Mouse (Mus musculus) ES-E14 (cell line): ENCODE data around the gene Btbd19. TPM values are rescaled to one million over a fixed set of nuclear protein-coding genes. Genes with fewer than 3 reads are reported as not detected.
A peak's percentile ranks its signal among the peaks of the same experiment; 100 is the strongest.

Experiments
- DNase-seq: peaks from one replicate; pipeline ENCODE4 v3.0.0-alpha.2; 2013; ENCODE audit warnings: low read depth, low spot score
- H3K27ac ChIP-seq: 2 replicates; pipeline ENCODE4 v1.5.1; 2012; ENCODE audit warnings: low read depth, mild to moderate bottlenecking, low read length, moderate library complexity, mixed read lengths; ENCODE audit not compliant: poor library complexity, insufficient read depth, severe bottlenecking
- H3K36me3 ChIP-seq: 2 replicates; pipeline ENCODE4 v1.6.1; 2012; ENCODE audit warnings: mild to moderate bottlenecking, low read length, moderate library complexity, mixed read lengths; ENCODE audit not compliant: control insufficient read depth, poor library complexity, insufficient read depth, severe bottlenecking
- H3K4me1 ChIP-seq, 2 experiments: fragments of 150-350 bp in 1 of 2; sonication (generic) in 1 of 2; 2 replicates each; pipeline ENCODE4 v1.6.1; 2012; ENCODE audit warnings: low read length in 2 of 2, mild to moderate bottlenecking in 1 of 2, mixed read lengths in 1 of 2; ENCODE audit not compliant: control insufficient read depth in 2 of 2, insufficient read depth in 2 of 2, poor library complexity in 1 of 2
- H3K4me3 ChIP-seq, 2 experiments: fragments of 150-350 bp in 1 of 2; sonication (generic) in 1 of 2; 2 replicates each; pipeline ENCODE4 v1.5.1; 2012; ENCODE audit warnings: low read length in 2 of 2, low read depth in 1 of 2, mild to moderate bottlenecking in 1 of 2, mixed read lengths in 1 of 2; ENCODE audit not compliant: insufficient read depth in 1 of 2, poor library complexity in 1 of 2, severe bottlenecking in 1 of 2
- H3K9ac ChIP-seq: 2 replicates; pipeline ENCODE4 v1.6.1; 2012; ENCODE audit warnings: low read depth, mild to moderate bottlenecking, low read length, mixed read lengths; ENCODE audit not compliant: poor library complexity, insufficient read depth, severe bottlenecking
- H3K9me3 ChIP-seq: fragments of 150-350 bp; sonication (generic); 2 replicates; pipeline ENCODE4 v1.6.1; 2012; ENCODE audit warnings: low read depth, mild to moderate bottlenecking, low read length; ENCODE audit not compliant: control insufficient read depth, insufficient read depth
- CHD2 ChIP-seq: IDR thresholded peaks from 2 replicates; pipeline ENCODE4 v1.6.1; 2014; ENCODE audit warnings: mild to moderate bottlenecking, low read depth, low read length, inconsistent platforms
- HCFC1 ChIP-seq: IDR thresholded peaks from 2 replicates; pipeline ENCODE4 v1.6.1; 2012; ENCODE audit warnings: low read length, inconsistent platforms, borderline replicate concordance; ENCODE audit not compliant: insufficient read depth
- MAFK ChIP-seq: IDR thresholded peaks from 2 replicates; pipeline ENCODE4 v1.6.1; 2014; ENCODE audit warnings: mild to moderate bottlenecking, low read depth, low read length, inconsistent platforms; ENCODE audit not compliant: insufficient read depth
- ZC3H11A ChIP-seq: IDR thresholded peaks from 2 replicates; pipeline ENCODE4 v1.6.1; 2012; ENCODE audit warnings: low read depth, mild to moderate bottlenecking, inconsistent platforms, low read length, borderline replicate concordance
- ZNF384 ChIP-seq: IDR thresholded peaks from 2 replicates; pipeline ENCODE4 v1.6.1; 2012; ENCODE audit warnings: low read depth, low read length, inconsistent platforms
- in situ Hi-C, 2 experiments: fragments of 600-800 bp; cut with MboI; formaldehyde crosslinking; loops; one replicate each; pipeline ENCODE4 v1.15.1; 2025; ENCODE audit warnings: low sequenced_read_pairs in 2 of 2, inconsistent platforms in 1 of 2; ENCODE audit not compliant: unreplicated experiment in 2 of 2
- total RNA-seq: library from RNA; depleted of rRNA; stranded (reverse); fragments of 300-350 nt; gene quantifications from 2 replicates; pipeline ENCODE4 v1.2.3, GENCODE M21; 2012

Gene Btbd19
- total RNA-seq, 1 experiment: 51.2 TPM

- no peak overlapping the region for H3K9ac ChIP-seq
- DNase-seq: peak; percentile 75
- H3K36me3 ChIP-seq: peaks cover 13% of the 10 kb centered on the region
- no peak overlapping the region for H3K4me3 ChIP-seq
- peak overlapping the region; percentile 19; the same call in 1 of the 2 replicates for H3K27ac ChIP-seq
- TF ChIP-seq ZNF384: no peak
- TF ChIP-seq ZC3H11A: peak; percentile 29; the same call in 1 of the 2 replicates
- in situ Hi-C loops: no loop called here
- no peaks in the 10 kb centered on the region for H3K9me3 ChIP-seq
- peaks cover 5 to 47% of the 10 kb centered on the region in 2 experiments; a peak in 3 of 4 replicates for H3K4me1 ChIP-seq
Measured at GRCm38 (mm10) chr4:117101218-117101617, 24.3 kb downstream of the Btbd19 start.

- H3K27ac ChIP-seq: no peak overlapping the region
- H3K36me3 ChIP-seq: peaks cover 10% of the 10 kb centered on the region
- in situ Hi-C loops: no loop called here
- DNase-seq: no peak
- no peak overlapping the region for H3K4me3 ChIP-seq
- H3K9me3 ChIP-seq: no peaks in the 10 kb centered on the region
- no peak overlapping the region for H3K9ac ChIP-seq
- peaks cover 5 to 38% of the 10 kb centered on the region in 2 experiments; a peak in 3 of 4 replicates for H3K4me1 ChIP-seq
- TF ChIP-seq ZC3H11A: no peak
- no peak for TF ChIP-seq MAFK
- TF ChIP-seq ZNF384: no peak
- no peak for TF ChIP-seq CHD2
- no peak for TF ChIP-seq HCFC1
Measured at GRCm38 (mm10) chr4:117100036-117100435, 25.5 kb downstream of the Btbd19 start.

DNA sequence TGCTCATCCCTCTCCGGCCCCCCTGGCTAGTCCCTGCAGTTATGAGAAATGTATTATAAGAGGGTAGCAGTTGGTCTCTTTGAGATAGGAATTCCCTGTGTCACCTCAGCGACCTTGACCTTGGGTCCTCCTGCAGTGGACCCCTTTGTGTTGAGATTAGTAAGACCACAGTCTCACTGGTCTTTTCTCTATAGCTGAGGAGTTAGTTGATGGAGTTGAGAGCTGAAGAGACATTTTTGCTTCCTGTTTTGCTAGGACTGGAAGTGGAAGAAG is 26.8 kb downstream of the Btbd19 start:
- Histone ChIP-seq H3K4me3 (no peak overlapping the region), H3K36me3 (peaks cover 10% of the 10 kb centered on the region), H3K9ac (no peak overlapping the region; the same call in 1 of the 2 replicates), H3K4me1 (peaks cover 5 to 27% of the 10 kb centered on the region in 2 experiments; a peak in 3 of 4 replicates), H3K9me3 (no peaks in the 10 kb centered on the region), H3K27ac (peak overlapping the region; percentile 55; the same call in 1 of the 2 replicates)
- no peak for TF ChIP-seq ZC3H11A
- no peak for TF ChIP-seq CHD2
- in situ Hi-C loops: no loop called here
- DNase-seq: no peak

DNA sequence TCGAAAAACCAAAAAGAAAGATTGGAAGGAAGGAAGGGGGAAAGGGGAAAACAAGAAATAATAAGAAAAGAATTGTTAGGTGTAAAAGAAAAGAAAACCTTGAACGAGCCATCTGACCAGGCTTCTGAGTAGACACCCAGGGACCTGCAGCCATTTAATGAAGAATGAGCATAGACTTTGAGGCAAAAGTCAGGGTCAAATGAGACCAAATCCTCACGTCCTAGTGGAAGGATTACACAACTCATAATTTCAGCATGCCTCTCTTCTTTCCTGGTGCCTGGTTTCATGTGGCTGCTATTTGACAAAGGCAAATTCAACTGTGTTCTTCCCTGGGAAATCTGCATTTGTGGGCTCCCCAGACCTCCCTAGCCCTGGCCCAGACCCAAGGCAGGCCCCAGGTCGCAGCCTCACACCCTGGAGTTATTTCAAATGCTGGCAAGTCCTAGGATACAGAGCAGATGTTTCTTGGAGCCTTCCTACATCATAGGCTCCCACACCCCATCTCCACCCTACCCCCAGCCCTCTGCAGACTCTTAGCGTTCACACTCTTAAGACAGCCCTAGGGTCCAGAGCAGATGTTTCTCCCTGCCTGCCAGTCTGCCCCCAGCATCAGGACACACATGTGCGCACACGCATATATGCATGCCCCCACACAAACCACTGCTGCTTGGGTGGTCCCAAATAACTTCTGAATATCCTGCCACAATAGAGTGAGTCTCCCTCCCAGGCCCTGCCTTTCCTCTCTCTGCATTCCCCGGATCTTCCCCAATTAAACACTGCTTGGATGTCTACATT is 27.4 kb downstream of the Btbd19 start:
- peaks cover 5 to 23% of the 10 kb centered on the region in 2 experiments; a peak in 3 of 4 replicates for H3K4me1 ChIP-seq
- no peaks in the 10 kb centered on the region for H3K9me3 ChIP-seq
- no peak overlapping the region; a peak in 1 of 4 replicates for H3K4me3 ChIP-seq
- TF ChIP-seq CHD2 (no peak), ZNF384 (no peak), ZC3H11A (no peak), HCFC1 (no peak), MAFK (no peak)
- H3K9ac ChIP-seq: no peak overlapping the region
- peaks cover 8% of the 10 kb centered on the region for H3K36me3 ChIP-seq
- in situ Hi-C loops: no loop called here
- peak overlapping the region; percentile 55; the same call in 1 of the 2 replicates for H3K27ac ChIP-seq
- DNase-seq: no peak

DNA sequence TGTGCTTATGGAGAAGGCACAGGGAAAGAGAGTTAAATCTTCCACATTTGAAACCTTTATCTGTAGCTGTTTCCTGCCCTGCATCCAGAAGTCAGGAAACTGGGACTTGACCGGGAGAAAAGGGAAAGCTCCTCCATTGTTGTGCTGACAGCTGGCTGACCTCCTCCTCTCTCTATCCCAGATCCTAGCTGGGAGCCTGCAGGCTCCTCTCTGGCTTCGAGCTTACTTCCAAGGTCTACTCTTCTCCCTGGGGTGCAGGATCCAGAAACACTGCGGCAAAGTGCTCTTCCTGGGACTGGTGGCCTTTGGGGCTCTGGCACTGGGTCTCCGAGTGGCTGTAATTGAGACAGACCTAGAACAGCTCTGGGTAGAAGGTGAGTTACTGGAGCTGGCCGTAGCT is 28.9 kb downstream of the Btbd19 start:
- Histone ChIP-seq H3K36me3 (peaks cover 7% of the 10 kb centered on the region; the same call in 1 of the 2 replicates), H3K9ac (peak overlapping the region; percentile 84; the same call in 1 of the 2 replicates), H3K4me3 (peak overlapping the region; percentile 76 to 92), H3K4me1 (peaks cover 5 to 22% of the 10 kb centered on the region in 2 experiments; a peak in 3 of 4 replicates), H3K9me3 (no peaks in the 10 kb centered on the region), H3K27ac (0 out of 2 replicates have a peak overlapping the region, but pooled peaks have one; percentile 11)
- no peak for DNase-seq
- in situ Hi-C loops: no loop called here
- TF ChIP-seq HCFC1: no peak
- no peak for TF ChIP-seq MAFK
- no peak for TF ChIP-seq ZC3H11A
- no peak for TF ChIP-seq CHD2
- TF ChIP-seq ZNF384: no peak
